Mouse (Mus musculus): ENCODE measurements around the gene Fxyd7. TPM values are rescaled to one million over a fixed set of nuclear protein-coding genes. Genes with fewer than 3 reads are reported as not detected.
A peak's percentile ranks its signal among the peaks of the same experiment; 100 is the strongest.

The Fxyd7 gene
- total RNA-seq, 2 experiments from 2014 or later, result 8.9 to 13.3 TPM

- no peak for DNase-seq (ENCODE audit: low spot score in 2 of 2)
Measured at GRCm38 (mm10) chr7:31012971-31013370, 38.3 kb downstream of the Fxyd7 start.

GRCm38 (mm10) chr7:31008889-31009288 is 42.4 kb downstream of the Fxyd7 start:
- no peak for DNase-seq (ENCODE audit: low spot score in 2 of 2)

GRCm38 (mm10) chr7:31008175-31008574 is 43.1 kb downstream of the Fxyd7 start:
- no peak for DNase-seq (ENCODE audit: low spot score in 2 of 2)

GRCm38 (mm10) chr7:31007775-31008174 is 43.5 kb downstream of the Fxyd7 start:
- DNase-seq (ENCODE audit: low spot score in 2 of 2), result no peak

GRCm38 (mm10) chr7:31002650-31003049 is 48.6 kb downstream of the Fxyd7 start:
- no peak for DNase-seq (ENCODE audit: low spot score in 2 of 2)

GRCm38 (mm10) chr7:31000505-31001020 is 50.7 kb downstream of the Fxyd7 start:
- peak; percentile 18 to 46 for DNase-seq (ENCODE audit: low spot score in 2 of 2)

- no peak for DNase-seq (ENCODE audit: low spot score in 2 of 2)
Measured at GRCm38 (mm10) chr7:30996491-30996890, 54.8 kb downstream of the Fxyd7 start.

GRCm38 (mm10) chr7:30993986-30994385 is 57.3 kb downstream of the Fxyd7 start:
- DNase-seq (ENCODE audit: low spot score in 2 of 2), result no peak

Small RNA genes lying within 50 kb of the gene (microRNA-seq; reads per million reads assigned to microRNA genes)
- gene Mir7050, result not detected

Other genes starting within 250 kb of the Fxyd7 start
- 1 to 10 TPM; 2.7 to 2.9 TPM for gene Ffar2, start 227.7 kb downstream of the Fxyd7 start, total RNA-seq (2021)
- 1 to 10 TPM in 1 of 2 experiments, under 1 TPM in 1; 0.37 to 1.6 TPM for gene Ffar3, start 195.3 kb downstream of the Fxyd7 start, total RNA-seq (2021)
- under 1 TPM in 1 of 2 experiments, not detected in 1; 0.59 TPM for gene Ffar1, start 189.9 kb downstream of the Fxyd7 start, total RNA-seq (2021)
- under 1 TPM; 0.73 to 0.90 TPM for gene Cd22, start 171.1 kb downstream of the Fxyd7 start, total RNA-seq (2021)
- 1 to 10 TPM in 1 of 2 experiments, under 1 TPM in 1; 0.45 to 1.4 TPM for gene Mag, start 136.6 kb downstream of the Fxyd7 start, total RNA-seq (2021)
- gene Hamp2, start 126.8 kb downstream of the Fxyd7 start, total RNA-seq (2021), result 10 to 100 TPM in 1 of 2 experiments, under 1 TPM in 1; 0.84 to 12.5 TPM
- gene Hamp, start 107.4 kb downstream of the Fxyd7 start, total RNA-seq (2021), result 10 to 100 TPM in 1 of 2 experiments, 1 to 10 TPM in 1; 2.3 to 36.9 TPM
- gene Usf2, start 94.7 kb downstream of the Fxyd7 start, total RNA-seq (2021), result 100 to 1,000 TPM; 113 to 125 TPM
- 10 to 100 TPM; 15.2 to 17.6 TPM for gene Lsr, start 78.0 kb downstream of the Fxyd7 start, total RNA-seq (2021)
- gene Fam187b, start 77.7 kb downstream of the Fxyd7 start, total RNA-seq (2021), result under 1 TPM; 0.68 to 0.98 TPM
- gene Fxyd5, start 9.0 kb downstream of the Fxyd7 start, total RNA-seq (2021), result 10 to 100 TPM; 30.0 to 31.2 TPM
- gene Fxyd1, start 5.7 kb upstream of the Fxyd7 start, total RNA-seq (2021), result 100 to 1,000 TPM; 141 to 173 TPM
- 1 to 10 TPM; 6.8 to 6.9 TPM for gene Lgi4, start 7.9 kb upstream of the Fxyd7 start, total RNA-seq (2021)
- gene Fxyd3, start 25.2 kb upstream of the Fxyd7 start, total RNA-seq (2021), result 1 to 10 TPM; 2.0 to 5.9 TPM
- 10 to 100 TPM; 18.2 to 25.4 TPM for gene Hpn, start 63.8 kb upstream of the Fxyd7 start, total RNA-seq (2021)
- gene Scn1b, start 75.5 kb upstream of the Fxyd7 start, total RNA-seq (2021), result 10 to 100 TPM; 10.8 to 10.9 TPM
- gene Gramd1a, start 104.4 kb upstream of the Fxyd7 start, total RNA-seq (2021), result 10 to 100 TPM; 55.4 to 58.7 TPM
- not detected for gene Scgb2b2, start 239.0 kb upstream of the Fxyd7 start, total RNA-seq (2021)
- not detected for gene Scgb1b2, start 240.4 kb upstream of the Fxyd7 start, total RNA-seq (2021)

Measured in adrenal gland, postnatal 4 days (tissue).